Mouse (Mus musculus): Measurements from ENCODE around the gene Sox13. TPM values are rescaled to one million over a fixed set of nuclear protein-coding genes. Genes with fewer than 3 reads are reported as not detected.

Gene Sox13
- total RNA-seq, 1 experiment from 2014 or later = 3.1 TPM

DNA sequence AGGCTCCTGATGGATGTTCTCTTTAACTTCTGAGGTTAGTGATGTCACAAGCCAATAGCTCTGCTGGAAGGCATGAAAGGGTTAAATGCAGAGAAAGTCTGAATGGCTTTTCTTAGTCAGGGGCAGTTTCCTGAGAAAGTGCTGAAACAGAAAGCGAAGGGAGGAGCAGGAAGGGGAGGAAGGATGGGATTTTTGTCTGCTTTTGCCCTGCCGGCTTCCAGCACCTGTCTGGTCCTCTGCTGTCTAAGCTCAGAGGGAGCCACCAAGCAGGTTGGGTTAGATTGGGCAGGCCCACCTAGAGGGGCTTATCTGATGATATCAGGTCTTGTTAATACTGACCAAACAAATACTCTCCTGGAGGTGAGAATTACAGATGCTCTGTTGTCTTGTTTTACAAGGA is 8.4 kb upstream of the Sox13 start:
- no peak for ATAC-seq (replicated peaks; ENCODE audit: low read depth, poor library complexity, severe bottlenecking)

DNA sequence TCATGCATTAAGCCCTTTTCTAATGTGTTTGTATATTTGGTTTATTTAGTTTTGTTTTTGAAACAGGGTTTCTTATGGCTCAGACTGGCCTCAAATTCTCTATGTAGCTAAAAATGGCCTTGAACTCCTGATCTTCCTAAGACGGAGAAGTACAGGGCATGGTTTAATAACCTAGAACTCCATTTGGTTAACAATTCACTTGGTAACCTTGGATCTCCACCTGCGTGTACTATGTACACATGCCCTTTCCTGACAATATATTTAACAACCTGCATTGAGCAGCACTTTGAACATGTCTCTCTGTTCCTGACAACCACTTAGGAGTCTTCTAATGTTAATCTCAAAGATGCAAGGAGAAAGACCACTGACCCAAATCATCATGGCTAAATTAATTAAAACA is 7.0 kb upstream of the Sox13 start:
- no peak for ATAC-seq (replicated peaks; ENCODE audit: low read depth, poor library complexity, severe bottlenecking)

DNA sequence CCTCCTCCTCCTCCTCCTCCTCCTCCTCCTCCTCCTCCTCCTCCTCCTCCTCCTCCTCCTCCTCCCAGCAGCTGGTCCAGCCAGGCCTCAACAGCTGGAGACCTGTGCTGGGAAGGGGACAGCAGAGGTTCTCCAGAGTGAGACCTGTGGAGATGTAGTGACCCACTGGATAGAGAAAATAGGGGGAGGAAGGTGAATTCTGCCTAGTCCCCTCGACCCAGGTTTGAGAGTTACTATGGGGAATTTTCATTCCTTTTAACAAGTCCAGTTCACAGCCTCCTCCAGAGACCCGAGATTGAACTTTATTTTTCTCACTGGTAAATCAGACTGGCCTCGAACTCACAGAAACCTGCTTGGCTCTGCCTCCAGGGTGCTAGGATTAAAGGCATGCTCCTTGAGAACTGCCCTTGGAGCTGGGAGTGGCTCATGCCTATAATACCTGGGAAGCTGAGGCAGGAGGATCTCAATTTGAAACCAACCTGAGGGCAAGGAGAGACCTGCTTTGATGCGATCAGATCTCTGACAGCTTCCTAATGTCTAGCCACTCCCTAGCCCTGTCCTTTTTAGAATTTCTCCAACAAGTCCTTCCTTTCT is 467 bp upstream of the Sox13 start:
- ATAC-seq (replicated peaks; ENCODE audit: low read depth, poor library complexity, severe bottlenecking) = no peak

DNA sequence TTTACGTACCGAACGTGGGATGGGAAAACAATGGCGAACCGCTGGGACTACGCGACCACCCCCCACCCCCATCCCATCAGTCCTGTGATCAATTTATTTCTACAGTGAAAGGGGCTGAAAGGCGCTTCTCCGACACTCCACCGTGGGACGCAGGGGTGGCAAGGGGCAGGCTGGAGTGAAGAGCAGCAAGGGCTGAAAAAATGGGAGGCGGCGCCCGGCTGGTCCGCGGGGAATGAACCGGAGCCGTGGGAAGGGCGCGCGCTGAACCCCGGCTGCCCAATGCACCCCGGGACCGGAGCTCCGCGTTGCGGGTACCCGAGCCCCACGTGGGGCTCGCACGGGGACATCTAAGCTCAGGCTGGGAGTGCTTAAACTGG is 1.0 kb downstream of the Sox13 start:
- ATAC-seq (replicated peaks; ENCODE audit: low read depth, poor library complexity, severe bottlenecking) = no peak

DNA sequence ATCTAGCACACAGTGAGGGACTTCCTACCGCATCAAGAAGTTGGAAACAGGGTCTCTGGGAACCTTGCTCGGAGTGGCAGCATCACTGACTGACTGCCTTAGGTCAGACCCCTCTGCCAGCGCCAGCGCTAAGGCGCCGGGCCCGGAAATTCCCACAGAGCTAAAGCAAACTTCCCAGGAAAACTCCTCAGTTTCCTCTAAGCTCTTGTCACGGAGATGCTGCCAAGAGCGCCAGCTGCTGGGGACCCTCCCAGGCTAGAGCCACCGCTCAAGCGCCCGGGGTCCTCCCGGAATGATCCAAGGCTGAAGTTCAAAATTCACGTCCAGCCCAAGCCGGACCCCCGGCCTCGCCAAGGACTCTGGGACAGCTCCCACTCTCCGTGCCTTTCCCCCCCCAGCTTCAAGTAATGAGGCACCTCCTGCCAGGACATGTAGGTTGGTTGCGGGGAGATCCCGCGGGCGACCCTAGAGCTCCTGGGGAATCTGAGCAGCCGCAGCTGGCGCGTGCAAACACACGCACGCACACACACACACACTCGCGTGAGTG is 1.5 kb downstream of the Sox13 start:
- ATAC-seq (replicated peaks; ENCODE audit: low read depth, poor library complexity, severe bottlenecking) = no peak

DNA sequence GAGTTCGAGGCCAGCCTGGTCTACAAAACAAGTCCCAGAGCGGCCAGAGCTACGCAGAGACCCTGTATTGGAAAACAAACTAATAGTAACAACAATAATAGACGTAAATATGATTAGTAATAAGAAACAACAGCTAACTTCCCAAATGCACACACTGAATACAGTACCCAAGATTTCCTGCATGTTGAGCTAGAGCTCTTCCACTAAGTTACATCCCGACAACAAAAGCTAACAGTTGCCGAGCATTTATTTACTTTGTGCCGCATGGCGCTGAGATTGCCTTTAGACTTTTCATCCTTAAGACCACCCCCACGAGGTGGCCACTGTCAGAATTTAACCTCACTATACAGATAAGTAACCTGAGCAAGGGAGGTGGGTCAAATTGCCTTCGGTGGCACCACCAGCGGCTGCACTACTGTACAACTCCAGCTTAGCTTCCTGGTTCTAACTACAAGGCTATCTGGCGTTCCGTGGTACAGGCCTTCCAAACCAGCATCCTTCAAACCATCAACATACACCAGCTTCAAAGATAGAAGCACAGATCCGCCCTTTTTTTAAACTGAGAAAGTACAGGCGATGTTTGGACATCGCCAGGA is 2.1 kb downstream of the Sox13 start:
- ATAC-seq (replicated peaks; ENCODE audit: low read depth, poor library complexity, severe bottlenecking) = no peak

DNA sequence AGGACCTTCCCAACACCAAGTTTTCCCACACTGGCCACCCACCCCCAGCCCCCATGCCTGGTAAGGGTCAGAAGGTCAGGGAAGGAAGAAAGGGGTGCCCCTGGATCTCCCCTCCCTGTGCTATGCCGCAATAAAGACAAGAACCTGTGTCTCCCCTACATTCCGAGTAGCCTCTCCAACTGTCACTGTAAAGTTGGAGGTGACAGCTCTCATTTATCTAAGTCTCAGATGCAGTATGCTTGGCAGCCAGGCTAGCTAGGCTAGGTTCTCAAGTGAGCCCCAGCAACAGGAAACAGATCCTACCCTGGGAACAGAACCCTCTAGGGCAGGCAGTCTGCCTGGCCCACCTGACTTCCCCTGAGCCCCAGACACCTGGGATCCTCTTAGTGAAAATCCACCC is 3.1 kb downstream of the Sox13 start:
- ATAC-seq (replicated peaks; ENCODE audit: low read depth, poor library complexity, severe bottlenecking) = no peak

DNA sequence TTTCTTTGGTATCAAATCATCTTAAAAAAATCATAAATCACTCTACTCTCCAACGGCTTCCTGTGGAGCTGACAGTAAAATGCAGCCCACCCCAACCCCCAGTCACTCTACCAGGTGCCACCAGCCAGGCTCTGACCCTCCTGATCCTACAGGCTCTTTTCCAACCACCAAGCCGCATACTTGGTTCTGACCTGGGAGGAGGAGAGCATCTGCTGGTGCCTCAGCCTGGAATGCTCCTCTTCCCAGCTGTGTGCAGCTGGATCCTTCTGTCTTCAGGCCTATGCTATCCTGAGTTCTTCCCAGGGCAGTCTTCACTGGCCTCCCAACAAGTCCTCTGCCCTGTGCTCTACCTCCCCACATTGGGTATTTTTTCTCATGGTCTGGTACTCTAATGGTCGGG is 3.7 kb downstream of the Sox13 start:
- ATAC-seq (replicated peaks; ENCODE audit: low read depth, poor library complexity, severe bottlenecking) = no peak

DNA sequence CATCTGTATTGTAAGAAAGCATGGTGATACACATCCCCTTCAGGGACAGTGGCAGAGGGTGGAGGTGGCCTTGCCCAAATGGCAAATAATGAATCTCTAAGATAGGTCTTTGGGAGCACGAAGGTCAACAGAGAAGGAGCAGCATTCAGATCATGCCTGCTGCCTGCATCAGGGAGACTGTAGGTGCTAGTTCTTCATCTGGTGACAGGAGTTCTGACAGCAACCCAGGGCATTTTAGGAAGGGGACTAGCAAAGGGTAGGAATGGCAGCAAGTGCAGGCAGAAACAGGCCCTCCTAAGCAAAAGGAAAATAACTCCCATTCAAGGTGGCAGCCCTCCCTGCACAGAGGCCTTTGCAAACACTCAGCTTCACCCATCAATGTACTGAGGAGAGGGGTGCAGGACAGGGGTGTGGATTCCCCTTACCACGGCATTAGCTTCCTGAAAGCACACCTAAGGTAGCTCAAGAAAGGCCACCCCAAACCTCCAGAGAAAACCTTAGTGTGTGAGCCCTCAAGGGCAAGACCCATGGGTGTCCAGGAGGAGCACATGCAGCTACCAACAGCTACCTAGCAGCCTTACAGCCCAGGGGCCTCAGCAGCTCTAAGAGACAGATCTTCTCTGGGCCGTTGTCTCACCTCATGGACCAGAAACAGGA is 4.9 kb downstream of the Sox13 start:
- no peak for ATAC-seq (replicated peaks; ENCODE audit: low read depth, poor library complexity, severe bottlenecking)

DNA sequence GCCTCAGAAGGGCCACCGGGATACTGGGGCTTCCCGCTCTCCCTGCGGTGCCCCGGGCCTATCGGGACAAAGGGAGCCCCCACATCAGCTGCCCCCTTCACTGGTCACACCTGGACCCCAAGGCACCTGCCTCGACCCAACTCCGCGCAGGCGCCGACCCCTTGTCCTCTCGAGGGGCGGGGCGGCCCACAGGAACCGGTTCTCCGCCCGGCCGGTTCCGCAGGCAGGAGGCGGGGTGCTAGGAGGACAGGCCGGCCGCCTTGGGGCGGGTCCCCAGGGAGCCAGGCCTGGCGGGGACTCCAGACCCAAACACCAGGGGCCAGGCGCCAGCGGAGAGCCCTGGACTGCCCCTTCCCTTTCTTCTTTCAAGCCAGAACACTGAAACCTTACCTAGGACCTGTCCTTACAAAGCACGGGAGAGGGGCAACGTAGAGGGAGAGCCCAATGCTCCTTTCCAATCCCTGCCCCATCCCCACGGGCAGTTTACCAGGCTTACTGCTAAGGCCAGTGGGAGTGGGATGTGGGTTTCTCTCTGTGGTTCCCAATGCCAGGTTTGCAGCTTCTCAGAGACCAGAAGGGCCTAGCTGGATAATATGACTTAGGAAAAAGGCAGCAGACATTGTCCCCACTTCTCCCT is 5.9 kb downstream of the Sox13 start:
- ATAC-seq (replicated peaks; ENCODE audit: low read depth, poor library complexity, severe bottlenecking) = peak; percentile 56

DNA sequence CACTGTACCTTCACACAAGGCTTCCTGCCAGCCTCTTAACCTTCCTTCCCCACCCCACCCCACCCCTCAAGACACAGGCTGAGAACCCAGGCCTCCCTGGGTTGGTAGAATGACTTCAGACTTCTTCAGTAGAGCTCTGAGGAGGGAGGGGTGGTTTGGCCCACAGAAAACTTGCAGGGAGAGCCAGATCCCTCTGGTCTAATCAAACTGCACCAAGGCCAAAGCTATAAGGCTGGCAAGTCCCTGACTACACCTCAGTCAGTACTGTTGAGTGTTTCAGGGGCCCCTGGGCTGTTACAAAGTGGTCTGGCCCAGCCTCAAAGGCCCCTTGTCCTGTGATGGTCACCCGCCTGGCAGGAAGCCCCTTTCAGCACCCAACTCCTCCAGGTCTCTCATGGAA is 6.6 kb downstream of the Sox13 start:
- no peak for ATAC-seq (replicated peaks; ENCODE audit: low read depth, poor library complexity, severe bottlenecking)

DNA sequence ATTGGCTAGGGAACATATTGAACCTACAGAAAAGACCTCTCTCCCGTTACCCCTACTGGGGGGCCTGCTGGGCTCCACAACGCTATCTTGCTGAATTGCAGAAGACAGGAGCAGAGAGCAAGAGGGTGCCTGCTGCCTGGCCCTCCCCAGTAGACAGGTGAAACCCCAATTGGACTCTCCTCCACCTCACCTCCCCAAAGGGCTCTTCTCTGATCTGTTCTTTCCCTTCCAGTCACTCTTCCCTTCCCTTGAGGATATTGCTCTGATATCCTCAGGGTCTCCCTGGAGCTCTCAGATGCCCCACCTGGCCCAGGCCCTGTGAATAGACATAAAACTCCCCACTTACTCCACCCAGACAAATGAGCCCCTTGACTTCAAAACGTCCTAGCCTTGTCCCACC is 7.1 kb downstream of the Sox13 start:
- no peak for ATAC-seq (replicated peaks; ENCODE audit: low read depth, poor library complexity, severe bottlenecking)

DNA sequence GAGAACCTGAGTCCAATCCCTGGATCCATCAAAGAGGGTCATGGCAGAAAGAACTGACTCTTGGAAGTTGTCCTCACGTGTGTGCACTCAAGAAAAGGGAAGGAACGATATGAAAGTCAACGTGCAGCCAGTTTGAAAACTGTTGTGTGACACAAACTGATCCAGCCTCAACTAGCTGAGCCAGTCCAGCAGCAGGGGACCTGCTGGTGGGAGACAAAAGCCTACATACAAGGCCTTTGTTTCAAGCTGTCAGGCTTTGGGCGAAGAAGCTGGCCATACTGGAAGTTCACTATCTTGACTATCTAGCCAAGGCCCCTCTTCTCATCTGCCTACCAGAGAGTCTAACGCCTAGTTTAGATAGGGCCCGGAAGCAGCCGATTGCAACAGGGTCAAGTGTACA is 7.7 kb downstream of the Sox13 start:
- ATAC-seq (replicated peaks; ENCODE audit: low read depth, poor library complexity, severe bottlenecking) = no peak

DNA sequence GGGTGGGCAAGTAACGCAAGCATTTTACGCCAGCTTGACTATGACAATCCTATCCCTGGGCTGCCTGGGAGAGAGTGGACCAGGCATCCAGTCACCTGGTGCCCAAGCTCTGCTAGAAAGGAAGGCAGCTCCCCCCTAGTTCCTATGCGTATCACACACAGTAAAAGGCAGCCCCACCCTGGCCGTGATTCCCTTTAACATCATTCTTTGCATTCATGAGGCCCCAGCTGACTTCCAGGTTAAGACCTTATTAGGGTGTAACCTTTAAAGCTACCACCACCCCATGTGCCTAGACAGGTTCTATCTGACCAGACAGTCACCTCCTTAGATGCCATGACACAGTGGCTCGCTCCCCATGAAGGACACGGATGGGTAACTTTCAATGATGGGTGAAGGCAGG is 8.7 kb downstream of the Sox13 start:
- no peak for ATAC-seq (replicated peaks; ENCODE audit: low read depth, poor library complexity, severe bottlenecking)

DNA sequence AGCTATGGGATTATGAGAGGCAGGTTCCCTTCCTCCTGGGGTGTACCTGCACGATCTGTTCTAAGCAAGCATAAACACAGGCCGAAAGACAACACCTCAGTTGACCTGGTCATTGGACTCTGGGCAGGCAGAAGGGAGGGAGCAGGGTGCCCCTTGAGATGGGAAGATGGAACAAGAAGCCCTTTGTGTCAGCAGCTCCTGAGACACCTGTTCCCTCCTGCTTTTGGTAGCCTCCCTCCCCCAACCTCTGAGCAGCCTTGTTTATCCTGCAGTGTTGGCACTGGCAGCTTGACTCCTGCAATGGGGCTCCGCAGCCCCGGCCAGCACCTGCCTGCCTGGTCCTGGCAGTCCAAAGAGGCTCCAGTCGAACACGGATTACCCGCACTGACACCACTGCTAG is 9.1 kb downstream of the Sox13 start:
- ATAC-seq (replicated peaks; ENCODE audit: low read depth, poor library complexity, severe bottlenecking) = no peak

DNA sequence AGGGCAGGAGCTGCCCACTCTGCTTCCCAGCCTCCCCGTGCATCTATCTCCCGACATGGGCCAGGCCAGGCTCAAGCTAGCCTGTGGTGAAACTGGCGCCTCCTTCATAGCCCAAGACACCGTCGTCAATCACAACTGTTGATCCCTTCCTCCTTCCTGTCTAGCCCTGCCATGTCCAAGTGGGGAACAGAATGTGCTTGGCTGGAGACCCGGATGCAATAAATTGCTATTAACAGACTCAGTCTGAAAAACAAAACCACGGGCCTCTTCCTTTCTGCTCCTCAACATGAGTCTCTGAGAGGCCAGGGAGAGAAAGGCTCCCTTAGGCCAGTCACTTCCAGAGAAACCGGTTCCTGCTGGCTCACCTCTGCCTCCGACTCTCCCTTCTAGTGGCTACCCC is 11.2 kb downstream of the Sox13 start:
- ATAC-seq (replicated peaks; ENCODE audit: low read depth, poor library complexity, severe bottlenecking) = no peak

DNA sequence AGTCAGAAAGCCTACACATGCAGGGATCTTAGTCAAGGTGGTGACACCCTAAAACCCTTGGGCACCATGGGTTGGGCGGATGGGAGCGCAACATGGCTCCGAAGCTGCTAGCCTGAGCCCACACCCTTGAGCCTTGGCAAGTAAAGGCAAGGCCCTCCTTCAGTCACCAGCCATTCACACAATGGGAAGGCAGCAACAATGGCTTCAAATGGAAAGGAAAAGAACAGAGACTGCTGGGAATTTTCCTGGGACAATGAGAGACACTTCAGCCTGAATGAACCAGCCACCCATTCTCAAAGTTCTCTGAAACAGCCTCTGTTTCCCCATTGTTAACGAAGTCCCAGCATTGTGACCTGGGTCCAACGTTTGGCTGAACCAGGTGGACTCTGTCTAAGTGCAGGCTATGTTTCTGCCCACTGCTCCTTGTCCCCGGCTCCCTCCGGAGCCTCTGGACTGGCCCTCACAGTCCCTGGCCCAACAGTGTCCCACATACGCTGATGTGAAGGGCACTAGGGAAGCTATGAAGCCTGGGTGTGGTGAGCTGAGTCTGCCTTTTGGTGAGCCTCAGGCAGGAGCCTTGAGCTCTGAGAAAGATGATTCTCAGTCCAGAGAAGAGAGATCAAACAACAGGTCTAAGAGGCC is 12.6 kb downstream of the Sox13 start:
- no peak for ATAC-seq (replicated peaks; ENCODE audit: low read depth, poor library complexity, severe bottlenecking)

DNA sequence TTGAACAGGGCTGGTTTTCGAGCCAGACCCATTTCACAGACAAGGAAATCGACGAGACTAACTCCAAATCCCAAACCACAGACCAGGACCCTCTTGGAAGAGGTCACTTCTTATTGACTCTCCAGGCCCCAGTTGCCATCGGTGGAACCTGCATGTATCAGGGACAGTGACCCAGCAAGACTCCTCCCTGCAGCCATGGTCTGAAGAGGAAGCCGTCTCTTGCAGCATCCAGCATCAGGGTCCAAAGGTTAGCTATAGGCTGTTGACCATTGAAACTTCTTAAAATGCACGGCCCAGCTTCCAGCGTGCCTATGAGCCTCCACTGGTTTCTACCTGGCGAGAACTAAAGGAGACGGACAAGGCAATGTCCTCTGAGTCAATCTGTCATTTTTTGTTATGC is 14.4 kb downstream of the Sox13 start:
- ATAC-seq (replicated peaks; ENCODE audit: low read depth, poor library complexity, severe bottlenecking) = no peak

DNA sequence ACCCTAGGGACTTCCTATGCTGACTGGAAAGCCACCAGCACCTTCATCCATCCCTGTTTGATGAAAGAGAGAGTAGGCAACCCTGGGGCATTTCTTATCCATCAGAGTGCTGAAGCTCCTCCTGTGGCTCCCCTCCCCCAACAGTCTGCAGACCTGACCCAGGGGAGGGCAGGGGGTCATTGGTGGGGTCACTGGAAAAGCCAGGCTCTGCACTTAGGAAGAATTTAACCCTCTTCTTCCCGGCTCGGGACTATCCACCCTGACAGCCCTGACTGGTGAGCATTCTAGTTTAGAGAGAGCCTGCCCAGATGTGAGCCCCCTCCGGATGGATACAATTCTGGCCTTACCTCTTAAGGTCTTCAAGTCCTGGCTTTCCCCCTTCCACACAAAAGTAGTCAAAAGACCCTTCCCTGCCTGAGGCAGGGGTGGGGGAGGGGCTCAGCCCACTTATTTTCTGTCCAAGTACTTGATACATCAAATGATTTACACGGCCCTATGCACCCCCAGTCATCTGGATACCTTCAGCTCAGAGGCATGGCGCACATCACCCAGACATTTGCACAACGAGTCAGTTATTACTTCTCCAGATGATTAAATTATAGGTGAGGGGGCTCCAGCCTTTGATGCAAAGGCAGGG is 15.2 kb downstream of the Sox13 start:
- ATAC-seq (replicated peaks; ENCODE audit: low read depth, poor library complexity, severe bottlenecking) = no peak

DNA sequence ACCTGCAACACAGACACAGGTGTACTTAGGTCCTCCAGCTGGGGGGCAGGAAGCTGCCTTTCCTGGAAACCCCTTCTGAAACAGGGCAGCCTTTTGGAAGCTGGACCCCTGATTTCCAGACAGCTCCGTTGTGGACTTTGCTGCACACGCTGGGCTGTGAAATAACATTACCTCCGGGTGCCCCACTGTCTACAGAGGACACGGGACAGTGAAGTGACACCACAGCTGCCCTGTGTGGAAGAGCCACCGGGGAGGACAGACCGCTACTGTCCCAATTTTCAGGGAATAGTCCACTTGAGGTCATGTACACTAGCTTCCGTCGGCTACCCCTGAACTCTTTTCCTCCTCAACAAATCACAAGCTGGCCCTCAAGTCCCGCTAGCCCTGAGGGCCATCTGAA is 15.9 kb downstream of the Sox13 start:
- no peak for ATAC-seq (replicated peaks; ENCODE audit: low read depth, poor library complexity, severe bottlenecking)
